Mouse (Mus musculus): ENCODE data around the gene Npw.

GRCm38 (mm10) chr17:24608874-24609273 is 49.4 kb downstream of the Npw start:
- TF ChIP-seq POLR2A (IDR thresholded peaks at IDR 0.05; ENCODE audit: insufficient read depth, low read depth, low read length) (no peak), EP300 (IDR thresholded peaks at IDR 0.05; ENCODE audit: insufficient read depth, low read depth, low read length) (no peak)
